Comparison of ENCODE assay signal across 19 mouse cellular contexts in the genomic region with DNA sequence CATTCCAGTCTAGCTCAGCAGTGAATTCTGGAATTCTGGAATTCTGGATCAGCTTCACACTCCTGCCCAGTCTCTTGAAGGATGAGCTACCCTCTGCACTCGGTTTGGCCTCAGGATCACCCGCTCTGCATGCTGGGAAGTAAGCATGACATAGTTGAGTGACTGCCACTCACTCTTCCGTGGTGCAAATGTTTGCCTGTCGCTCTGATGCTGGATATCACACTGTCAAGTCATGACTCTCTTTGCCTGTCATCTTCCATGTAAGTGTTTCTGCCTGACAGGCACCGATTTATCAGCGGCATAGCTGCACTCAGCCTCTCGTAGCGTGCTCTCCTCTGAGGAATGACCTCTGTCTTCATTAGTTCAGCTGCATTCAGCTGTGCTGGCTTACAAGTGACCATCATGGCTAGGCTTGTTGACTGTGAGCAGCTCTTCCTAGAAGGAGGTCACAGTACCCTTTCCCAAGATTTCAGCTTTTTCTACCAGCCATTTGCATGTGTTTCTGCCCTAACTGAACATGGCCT.
"Had no signal": no experiment of that assay in that cellular context is flagged by ENCODE, and none has a peak within 500 bp of the region (broad histone marks: within the 10 kb centered on the region; RNA-seq: fewer than 3 reads in every experiment).

No protein-coding gene starts in this region.

- H3K36me3 ChIP-seq: limb, embryonic 10.5 days; limb, embryonic 13.5 days; liver, embryonic 12.5 days; liver, embryonic 15.5 days; lung, embryonic 15.5 days; midbrain, embryonic 12.5 days; midbrain, embryonic 15.5 days; neural tube, embryonic 12.5 days; neural tube, embryonic 15.5 days had no signal

- H3K9me3 ChIP-seq: limb, embryonic 10.5 days; limb, embryonic 13.5 days; liver, embryonic 12.5 days; liver, embryonic 15.5 days; lung, embryonic 15.5 days; midbrain, embryonic 12.5 days; midbrain, embryonic 15.5 days; neural tube, embryonic 12.5 days; neural tube, embryonic 15.5 days had no signal

- H3K4me3 ChIP-seq: layer of hippocampus, adult 2 months; limb, embryonic 10.5 days; limb, embryonic 13.5 days; liver, embryonic 12.5 days; liver, embryonic 15.5 days; lung, embryonic 15.5 days; midbrain, embryonic 12.5 days; midbrain, embryonic 15.5 days; neural tube, embryonic 12.5 days; neural tube, embryonic 15.5 days had no signal

- H3K9ac ChIP-seq: limb, embryonic 13.5 days; liver, embryonic 12.5 days; liver, embryonic 15.5 days; lung, embryonic 15.5 days; midbrain, embryonic 12.5 days; midbrain, embryonic 15.5 days; neural tube, embryonic 12.5 days; neural tube, embryonic 15.5 days had no signal

- ATAC-seq: liver, embryonic 12.5 days; midbrain, embryonic 15.5 days had no signal

- H3K4me2 ChIP-seq: limb, embryonic 13.5 days; liver, embryonic 12.5 days; liver, embryonic 15.5 days; lung, embryonic 15.5 days; midbrain, embryonic 12.5 days; midbrain, embryonic 15.5 days; neural tube, embryonic 12.5 days; neural tube, embryonic 15.5 days had no signal

- H3K27ac ChIP-seq: layer of hippocampus, adult 2 months; limb, embryonic 10.5 days; limb, embryonic 13.5 days; liver, embryonic 12.5 days; liver, embryonic 15.5 days; lung, embryonic 15.5 days; macrophage; midbrain, embryonic 12.5 days; midbrain, embryonic 15.5 days; neural tube, embryonic 12.5 days; neural tube, embryonic 15.5 days had no signal

- H3K27me3 ChIP-seq: limb, embryonic 13.5 days; liver, embryonic 12.5 days; liver, embryonic 15.5 days; lung, embryonic 15.5 days; midbrain, embryonic 12.5 days; midbrain, embryonic 15.5 days; neural tube, embryonic 12.5 days; neural tube, embryonic 15.5 days had no signal

- H3K4me1 ChIP-seq: limb, embryonic 10.5 days; liver, embryonic 12.5 days; liver, embryonic 15.5 days; lung, embryonic 15.5 days; midbrain, embryonic 12.5 days; midbrain, embryonic 15.5 days; neural tube, embryonic 12.5 days; neural tube, embryonic 15.5 days had no signal

- DNase-seq: kidney, adult 9 months; kidney, postnatal 25 days; layer of hippocampus, adult 9-11 months; liver; lung, adult 18-20 months; lung, postnatal 14 days; thymus, adult 18-20 months; thymus, postnatal 36 days had no signal
